Mouse (Mus musculus): Measurements from ENCODE around the gene Large1. TPM values are rescaled to one million over a fixed set of nuclear protein-coding genes. Genes with fewer than 3 reads are reported as not detected.
"Not testable (repeated sequence)": the region's sequence is repeated elsewhere in the genome, so short reads cannot be mapped to it uniquely, and the experiment has no call there.

Large1 gene
- total RNA-seq (2012; rRNA removed) (not detected in 2 replicates), total RNA-seq (2014; rRNA removed) (not detected in 2 replicates), polyA plus RNA-seq (2012; ENCODE audit: insufficient read length, low read depth) (not detected in 2 replicates)

GRCm38 (mm10) chr8:73353108-73353793 is at the start of gene Large1:
TSS of gene Large1 (minus strand) at chr8:73353540.
- no peak for DNase-seq (ENCODE audit: extremely low read depth)
- Histone ChIP-seq H3K27ac (ENCODE audit: insufficient read depth, low read depth) (no peak within 1 kb of the TSS), H3K27me3 (replicated peaks) (no peaks in the 10 kb centered on the region), H3K9ac (ENCODE audit: insufficient read depth, low read depth) (no peak within 1 kb of the TSS), H3K4me3 (replicated peaks in 1 of 3; ENCODE audit: low read depth in 2 of 3, low read length in 2 of 3, poor library complexity in 1 of 3) (no peak within 1 kb of the TSS), H3K4me1 (ENCODE audit: control insufficient read depth in 1 of 2, insufficient read depth in 2 of 2) (no peaks in the 10 kb centered on the region), H3K36me3 (replicated peaks in 1 of 2; ENCODE audit: control insufficient read depth in 1 of 2, insufficient read depth in 1 of 2, low read length in 1 of 2) (no peaks in the 10 kb centered on the region), H3K79me2 (replicated peaks; ENCODE audit: control insufficient read depth, extremely low read depth, insufficient read depth, poor library complexity, severe bottlenecking) (no peaks in the 10 kb centered on the region), H3K9me3 (replicated peaks; ENCODE audit: low read length) (peaks cover 65% of the 10 kb centered on the region), H3K4me2 (ENCODE audit: insufficient read depth, low read depth, poor library complexity, severe bottlenecking) (no peak within 1 kb of the TSS)
- in situ Hi-C loops (cut with MboI; ENCODE audit: low pct_ligation_motif_present, low pct_unique_long_range_greater_than_20kb, low sequenced_read_pairs), result no loop called here
- dilution Hi-C loops (cut with MboI; ENCODE audit: extremely low pct_ligation_motif_present, extremely low pct_unique_long_range_greater_than_20kb, low sequenced_read_pairs), result no loop called here
- TF ChIP-seq MAFK (IDR thresholded peaks at IDR 0.05; ENCODE audit: insufficient replicate concordance, low read length) (no peak), CHD2 (IDR thresholded peaks at IDR 0.05; ENCODE audit: low read length) (no peak), KAT2A (IDR thresholded peaks at IDR 0.05; ENCODE audit: insufficient replicate concordance, low read length) (no peak), TCF12 (IDR thresholded peaks at IDR 0.05; ENCODE audit: low read depth, low read length) (no peak), MAX (IDR thresholded peaks at IDR 0.05; ENCODE audit: low read length) (no peak), CHD1 (IDR thresholded peaks at IDR 0.05; ENCODE audit: low read depth, low read length) (no peak), JUN (IDR thresholded peaks at IDR 0.05; ENCODE audit: insufficient read depth, low read depth, low read length) (no peak), POLR2AphosphoS2 (IDR thresholded peaks at IDR 0.05; ENCODE audit: low read depth, low read length) (no peak), RCOR1 (conservative IDR thresholded peaks at IDR 0.05; ENCODE audit: low read depth, low read length) (no peak), EP300 (IDR thresholded peaks at IDR 0.05; ENCODE audit: low read length) (no peak), BHLHE40 (IDR thresholded peaks at IDR 0.05; ENCODE audit: low read depth, low read length) (no peak), ZC3H11A (IDR thresholded peaks at IDR 0.05; ENCODE audit: low read depth, low read length) (no peak), SMC3 (IDR thresholded peaks at IDR 0.05; ENCODE audit: low read depth, low read length) (no peak), USF2 (conservative IDR thresholded peaks at IDR 0.05; ENCODE audit: low read depth, low read length) (no peak), MAZ (IDR thresholded peaks at IDR 0.05; ENCODE audit: low read depth, low read length) (no peak), PAX5 (IDR thresholded peaks at IDR 0.05; ENCODE audit: low read length) (no peak), E2F4 (IDR thresholded peaks at IDR 0.05; ENCODE audit: insufficient replicate concordance, low read depth, low read length) (no peak)

- Histone ChIP-seq H3K4me2 (ENCODE audit: insufficient read depth, low read depth, poor library complexity, severe bottlenecking) (no peak overlapping the region), H3K4me3 (replicated peaks in 1 of 3; ENCODE audit: low read depth in 2 of 3, low read length in 2 of 3, poor library complexity in 1 of 3) (no peak overlapping the region), H3K4me1 (ENCODE audit: control insufficient read depth in 1 of 2, insufficient read depth in 2 of 2) (no peaks in the 10 kb centered on the region), H3K36me3 (replicated peaks in 1 of 2; ENCODE audit: control insufficient read depth in 1 of 2, insufficient read depth in 1 of 2, low read length in 1 of 2) (no peaks in the 10 kb centered on the region), H3K9ac (ENCODE audit: insufficient read depth, low read depth) (no peak overlapping the region), H3K79me2 (replicated peaks; ENCODE audit: control insufficient read depth, extremely low read depth, insufficient read depth, poor library complexity, severe bottlenecking) (no peaks in the 10 kb centered on the region), H3K27ac (ENCODE audit: insufficient read depth, low read depth) (no peak overlapping the region), H3K9me3 (replicated peaks; ENCODE audit: low read length) (peaks cover 7% of the 10 kb centered on the region), H3K27me3 (replicated peaks) (no peaks in the 10 kb centered on the region)
- DNase-seq (ENCODE audit: extremely low read depth), result no peak
- dilution Hi-C loops (cut with MboI; ENCODE audit: extremely low pct_ligation_motif_present, extremely low pct_unique_long_range_greater_than_20kb, low sequenced_read_pairs) (no loop called here), in situ Hi-C loops (cut with MboI; ENCODE audit: low pct_ligation_motif_present, low pct_unique_long_range_greater_than_20kb, low sequenced_read_pairs) (no loop called here)
- TF ChIP-seq KAT2A (IDR thresholded peaks at IDR 0.05; ENCODE audit: insufficient replicate concordance, low read length) (no peak), MYC (IDR thresholded peaks at IDR 0.05; ENCODE audit: low read depth, low read length) (no peak), RAD21 (IDR thresholded peaks at IDR 0.05; ENCODE audit: low read depth, low read length) (no peak), TCF12 (IDR thresholded peaks at IDR 0.05; ENCODE audit: low read depth, low read length) (no peak), CHD1 (IDR thresholded peaks at IDR 0.05; ENCODE audit: low read depth, low read length) (no peak), CTCF (conservative IDR thresholded peaks at IDR 0.05 in 1 of 2, IDR thresholded peaks at IDR 0.05 in 1 of 2; ENCODE audit: low read depth in 2 of 2, low read length in 2 of 2) (no peak), TBP (conservative IDR thresholded peaks at IDR 0.05; ENCODE audit: low read depth, low read length) (no peak), IRF4 (IDR thresholded peaks at IDR 0.05; ENCODE audit: low read depth, low read length) (no peak)
These were observed 47.0 kb upstream of the Large1 start for GRCm38 (mm10) chr8:73400343-73400742.

- in situ Hi-C loops (cut with MboI; ENCODE audit: low pct_ligation_motif_present, low pct_unique_long_range_greater_than_20kb, low sequenced_read_pairs); H3K9ac ChIP-seq (ENCODE audit: insufficient read depth, low read depth); H3K27ac ChIP-seq (ENCODE audit: insufficient read depth, low read depth): not testable (repeated sequence)
These were observed 19.7 kb upstream of the Large1 start for GRCm38 (mm10) chr8:73373001-73373400.

More at GRCm38 (mm10) chr8:73373001-73373400, 19.7 kb upstream of the Large1 start:
- H3K4me2 ChIP-seq (ENCODE audit: insufficient read depth, low read depth, poor library complexity, severe bottlenecking); H3K36me3 ChIP-seq (replicated peaks in 1 of 2; ENCODE audit: control insufficient read depth in 1 of 2, insufficient read depth in 1 of 2, low read length in 1 of 2); H3K9me3 ChIP-seq (replicated peaks; ENCODE audit: low read length); H3K27me3 ChIP-seq (replicated peaks); dilution Hi-C loops (cut with MboI; ENCODE audit: extremely low pct_ligation_motif_present, extremely low pct_unique_long_range_greater_than_20kb, low sequenced_read_pairs); H3K4me3 ChIP-seq (replicated peaks in 1 of 3; ENCODE audit: low read depth in 2 of 3, low read length in 2 of 3, poor library complexity in 1 of 3); DNase-seq (ENCODE audit: extremely low read depth); H3K4me1 ChIP-seq (ENCODE audit: control insufficient read depth in 1 of 2, insufficient read depth in 2 of 2); H3K79me2 ChIP-seq (replicated peaks; ENCODE audit: control insufficient read depth, extremely low read depth, insufficient read depth, poor library complexity, severe bottlenecking): not testable (repeated sequence)

Measured in CH12.LX (cell line).